Mouse (Mus musculus) testis, adult 2 months (tissue): ENCODE measurements around the gene Gm49336. TPM values are rescaled to one million over a fixed set of nuclear protein-coding genes. Genes with fewer than 3 reads are reported as not detected.

ENCODE experiments used
- H3K27ac ChIP-seq: fragments of 200-500 bp; 2 replicates; pipeline ENCODE4 v1.5.1; 2012; ENCODE audit warnings: low read depth, low read length; ENCODE audit not compliant: control insufficient read depth, insufficient read depth
- H3K27me3 ChIP-seq: fragments of 200-500 bp; 2 replicates; pipeline ENCODE4 v1.6.1; 2012; ENCODE audit warnings: mild to moderate bottlenecking, low read length, moderate library complexity; ENCODE audit not compliant: control insufficient read depth, insufficient read depth
- H3K36me3 ChIP-seq: fragments of 200-500 bp; 2 replicates; pipeline ENCODE4 v1.6.1; 2012; ENCODE audit warnings: mild to moderate bottlenecking, low read length; ENCODE audit not compliant: control insufficient read depth, insufficient read depth
- H3K4me1 ChIP-seq: fragments of 200-500 bp; 2 replicates; pipeline ENCODE4 v1.6.1; 2012; ENCODE audit warnings: low read length; ENCODE audit not compliant: control insufficient read depth, insufficient read depth
- H3K4me3 ChIP-seq: fragments of 200-500 bp; 2 replicates; pipeline ENCODE4 v1.5.1; 2012; ENCODE audit warnings: low read depth, mild to moderate bottlenecking, low read length, moderate library complexity, mixed read lengths; ENCODE audit not compliant: control insufficient read depth
- CTCF ChIP-seq: fragments of 200-500 bp; IDR thresholded peaks from 2 replicates; pipeline ENCODE4 v1.5.1; 2012; ENCODE audit warnings: low read depth, mild to moderate bottlenecking, inconsistent platforms, low read length, moderate library complexity; ENCODE audit not compliant: control insufficient read depth, insufficient read depth, insufficient replicate concordance
- POLR2A ChIP-seq: fragments of 200-500 bp; IDR thresholded peaks from 2 replicates; pipeline ENCODE4 v1.6.1; 2012; ENCODE audit warnings: low read depth, mild to moderate bottlenecking, inconsistent platforms, low read length, moderate library complexity; ENCODE audit not compliant: control insufficient read depth
- polyA plus RNA-seq: library from polyadenylated mRNA; depleted of rRNA; stranded (reverse); fragments of >200 nt; gene quantifications from 2 replicates; pipeline ENCODE4 v1.2.3, GENCODE M21; 2012

The Gm49336 gene
- polyA plus RNA-seq, 1 experiment: 66.3 TPM

DNA sequence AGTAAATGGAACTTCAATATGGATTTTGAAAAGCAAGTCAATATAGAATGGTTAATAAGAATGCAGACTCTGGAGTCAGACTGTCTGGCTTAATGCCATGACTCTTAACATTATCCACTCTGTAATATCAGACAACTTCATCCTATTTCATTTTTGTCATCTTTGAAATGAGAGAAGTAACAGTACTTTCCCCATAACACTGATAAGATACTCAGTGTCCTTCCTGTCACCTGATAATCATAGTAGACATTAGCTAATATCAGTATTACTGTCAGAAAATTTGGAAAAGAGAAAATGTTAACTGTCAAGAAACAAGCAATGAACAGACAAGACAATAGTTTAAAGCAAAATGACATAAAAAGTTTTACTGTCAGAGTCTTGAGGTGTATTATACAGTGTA is 3.5 kb upstream of the Gm49336 start:
- Histone ChIP-seq H3K4me1 (peaks cover 5% of the 10 kb centered on the region), H3K36me3 (no peaks in the 10 kb centered on the region), H3K4me3 (no peak overlapping the region), H3K27ac (no peak overlapping the region), H3K27me3 (no peaks in the 10 kb centered on the region)
- TF ChIP-seq POLR2A (no peak), CTCF (no peak)

DNA sequence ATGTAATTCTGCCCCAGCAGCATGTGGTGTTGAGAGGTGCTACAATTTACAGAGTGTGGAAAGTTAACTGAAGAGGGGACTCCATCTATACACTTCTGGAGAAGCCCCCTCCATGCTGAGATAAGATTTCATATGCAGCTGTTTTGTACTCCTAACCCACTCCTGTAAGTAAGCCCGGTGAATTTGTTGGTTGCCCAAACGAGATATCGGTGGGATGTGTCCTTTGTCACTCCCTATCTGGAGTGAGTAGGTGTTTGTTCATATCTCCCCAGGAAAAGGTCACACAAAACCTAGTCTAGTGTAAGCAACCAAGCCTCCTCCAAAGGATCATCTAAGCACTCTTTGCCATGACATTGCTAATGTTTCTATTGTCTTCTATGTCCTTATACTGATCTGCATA is 2.2 kb upstream of the Gm49336 start:
- peaks cover 5% of the 10 kb centered on the region for H3K4me1 ChIP-seq
- H3K4me3 ChIP-seq: no peak overlapping the region
- no peaks in the 10 kb centered on the region for H3K27me3 ChIP-seq
- H3K36me3 ChIP-seq: no peaks in the 10 kb centered on the region
- no peak for TF ChIP-seq POLR2A
- no peak for TF ChIP-seq CTCF
- H3K27ac ChIP-seq: no peak overlapping the region

DNA sequence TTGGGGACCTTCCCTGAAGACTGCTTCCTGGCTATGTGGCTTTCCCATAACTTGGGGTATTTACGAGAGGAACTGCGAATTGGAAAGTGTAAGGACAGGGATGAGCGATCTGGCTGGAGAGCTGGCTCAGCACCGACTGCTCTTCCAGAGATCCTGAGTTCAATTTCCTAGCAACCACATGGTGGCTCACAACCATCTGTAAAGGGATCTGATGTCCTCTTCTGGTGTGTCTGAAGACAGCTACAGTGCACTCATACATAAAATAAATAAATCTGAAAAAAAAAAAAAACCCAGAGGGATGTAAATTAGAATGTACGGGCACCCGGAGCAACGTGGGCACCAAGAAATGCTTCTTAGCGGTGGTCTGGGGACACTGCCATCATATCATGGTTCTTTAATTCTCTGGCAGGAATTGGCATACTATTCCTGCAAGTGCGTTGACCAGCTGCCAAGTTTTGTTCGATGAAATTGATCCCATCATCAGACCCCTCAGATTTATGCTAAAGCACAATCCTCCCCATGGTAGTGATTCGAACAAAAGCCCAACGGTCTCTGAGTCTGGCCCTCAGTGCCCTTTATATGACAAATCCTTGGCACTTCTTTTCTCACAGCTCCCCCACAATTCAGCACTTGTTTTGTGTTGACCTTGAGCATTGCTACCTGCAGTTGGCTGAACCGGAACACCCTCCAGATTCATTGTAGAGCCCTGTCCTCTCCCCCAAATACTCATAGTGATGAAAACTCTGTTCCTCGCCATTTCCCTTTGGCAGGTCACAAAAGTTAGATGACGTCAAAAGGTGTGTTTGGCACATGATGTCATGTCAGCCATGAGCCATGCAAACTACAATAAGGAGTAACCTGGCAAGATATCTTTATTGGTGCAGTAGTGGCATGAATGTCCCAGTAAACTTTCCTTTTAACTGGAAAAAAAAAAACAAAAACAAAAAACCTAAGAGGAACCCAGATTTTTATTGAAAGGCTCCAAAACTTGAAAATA is 995 bp upstream of the Gm49336 start:
- Histone ChIP-seq H3K4me3 (peak overlapping the region; percentile 97), H3K4me1 (peaks cover 5% of the 10 kb centered on the region), H3K36me3 (no peaks in the 10 kb centered on the region), H3K27me3 (no peaks in the 10 kb centered on the region), H3K27ac (peak overlapping the region; percentile 89)
- TF ChIP-seq POLR2A (no peak), CTCF (no peak)

DNA sequence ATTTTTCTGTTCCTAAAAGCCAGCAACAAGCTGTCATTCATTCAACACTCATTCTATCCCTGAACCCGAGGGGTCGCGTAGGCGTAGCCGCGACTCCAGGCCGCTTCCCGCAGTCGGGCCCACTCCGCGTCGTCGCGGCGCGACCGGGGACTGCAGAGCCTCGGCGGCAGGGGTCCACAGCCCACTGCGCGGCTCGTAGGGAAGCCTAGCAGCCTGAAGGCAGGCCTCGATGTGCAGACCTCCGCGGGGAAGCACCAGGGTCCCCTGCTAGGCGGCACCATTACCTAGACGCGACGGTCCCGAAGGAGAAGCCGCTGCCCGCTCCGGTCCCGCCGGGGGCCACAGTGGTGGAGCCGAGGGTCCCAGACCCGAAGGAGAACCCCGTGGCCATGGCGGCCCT is 428 bp downstream of the Gm49336 start:
- H3K27ac ChIP-seq: peak overlapping the region; percentile 91

DNA sequence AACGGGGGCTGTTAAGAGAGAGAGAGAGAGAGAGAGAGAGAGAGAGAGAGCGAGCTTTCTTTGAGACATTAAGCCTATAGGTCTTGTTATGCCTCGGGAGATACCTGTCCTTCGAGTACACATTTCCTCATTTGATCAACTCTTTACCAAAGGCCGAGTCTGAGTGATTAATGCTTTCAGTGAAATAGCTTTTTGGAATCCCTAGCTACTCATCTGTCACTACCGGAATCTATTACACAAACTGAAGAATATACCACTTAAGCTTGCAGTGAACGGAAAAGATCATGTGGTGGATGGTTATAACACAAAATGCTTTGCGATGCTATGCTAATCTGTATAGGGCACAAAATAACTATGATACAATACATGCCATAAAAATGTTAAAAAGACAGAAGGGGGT is 941 bp downstream of the Gm49336 start:
- Histone ChIP-seq H3K27me3 (no peaks in the 10 kb centered on the region), H3K4me3 (peak overlapping the region; percentile 97; the same call in 1 of the 2 replicates), H3K27ac (no peak overlapping the region), H3K4me1 (peaks cover 5% of the 10 kb centered on the region), H3K36me3 (no peaks in the 10 kb centered on the region)
- TF ChIP-seq POLR2A: no peak
- TF ChIP-seq CTCF: no peak

More for the DNA sequence above, 428 bp downstream of the Gm49336 start:
- TF ChIP-seq POLR2A: no peak
- no peak for TF ChIP-seq CTCF
- Histone ChIP-seq H3K4me3 (peak overlapping the region; percentile 97), H3K27me3 (no peaks in the 10 kb centered on the region), H3K4me1 (peaks cover 5% of the 10 kb centered on the region), H3K36me3 (no peaks in the 10 kb centered on the region)

DNA sequence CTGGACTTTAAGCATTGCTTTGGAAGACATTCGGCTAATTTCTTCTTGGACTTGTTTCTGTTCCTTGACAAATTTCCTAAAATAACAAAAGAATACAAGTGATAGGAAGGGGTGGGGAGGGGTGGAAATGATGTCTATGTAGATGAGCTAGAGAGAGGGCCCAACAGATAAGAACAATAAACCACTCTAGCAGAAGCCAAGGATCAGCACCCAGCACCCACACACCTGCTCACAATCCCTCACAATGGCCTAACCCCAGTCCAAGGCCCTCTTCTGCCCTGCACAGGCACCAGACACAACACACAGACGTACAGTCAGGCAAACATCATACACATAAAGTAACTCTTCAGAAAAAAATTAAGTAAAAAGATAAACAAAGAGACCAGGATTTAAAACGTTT is 12.8 kb downstream of the Gm49336 start:
- H3K36me3 ChIP-seq: peaks cover 1% of the 10 kb centered on the region
- H3K4me1 ChIP-seq: no peaks in the 10 kb centered on the region

DNA sequence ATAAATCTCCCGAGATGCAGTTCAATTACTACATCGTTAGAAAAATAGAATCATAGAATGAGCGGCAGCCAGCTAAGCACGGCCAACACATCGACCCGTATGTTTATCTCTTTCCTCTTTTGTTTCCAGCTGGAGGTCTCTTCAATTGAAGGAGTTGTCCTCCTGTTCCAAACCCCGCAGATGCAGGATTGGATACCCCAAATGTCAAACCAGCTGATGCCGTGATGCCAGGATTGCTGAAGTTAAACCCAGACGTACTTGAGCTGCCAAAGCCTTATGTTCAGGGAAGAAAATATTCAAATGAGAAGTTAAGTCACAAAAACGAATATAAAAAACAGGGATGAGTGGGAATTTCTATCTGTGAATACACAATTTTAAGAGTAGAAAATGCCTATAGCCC is 31.4 kb downstream of the Gm49336 start:
- Histone ChIP-seq H3K4me3 (no peak overlapping the region), H3K27me3 (no peaks in the 10 kb centered on the region), H3K27ac (no peak overlapping the region), H3K36me3 (peaks cover 6% of the 10 kb centered on the region), H3K4me1 (no peaks in the 10 kb centered on the region)
- TF ChIP-seq POLR2A: no peak
- TF ChIP-seq CTCF: no peak

More for the DNA sequence above, 12.8 kb downstream of the Gm49336 start:
- H3K27ac ChIP-seq: no peak overlapping the region
- TF ChIP-seq POLR2A (no peak), CTCF (no peak)
- H3K4me3 ChIP-seq: no peak overlapping the region
- H3K27me3 ChIP-seq: no peaks in the 10 kb centered on the region

DNA sequence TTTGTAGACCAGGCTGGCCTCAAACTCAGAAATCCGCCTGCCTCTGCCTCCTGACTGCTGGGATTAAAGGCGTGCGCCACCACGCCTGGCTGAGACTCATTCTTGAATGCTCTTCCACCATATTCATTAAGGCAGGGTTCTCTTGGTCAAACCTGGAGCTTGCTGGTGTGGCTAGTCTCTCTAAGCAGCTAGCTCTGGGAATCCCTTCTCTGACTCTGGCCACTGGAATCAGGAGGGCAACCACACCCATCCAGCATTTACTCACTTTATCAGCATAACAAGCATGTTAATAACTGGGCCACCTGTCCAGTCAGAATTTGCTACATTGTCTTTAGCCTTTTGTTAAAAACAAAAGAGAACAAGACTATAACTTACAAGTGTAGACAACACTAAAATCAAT is 33.7 kb downstream of the Gm49336 start:
- Histone ChIP-seq H3K27ac (no peak overlapping the region), H3K4me3 (no peak overlapping the region), H3K4me1 (no peaks in the 10 kb centered on the region), H3K36me3 (peaks cover 6% of the 10 kb centered on the region), H3K27me3 (no peaks in the 10 kb centered on the region)
- TF ChIP-seq POLR2A (no peak), CTCF (no peak)
